Mouse (Mus musculus) liver, adult 2 months (tissue): ENCODE measurements around the gene Lmntd1. TPM values are rescaled to one million over a fixed set of nuclear protein-coding genes. Genes with fewer than 3 reads are reported as not detected.

ENCODE experiments used
- DNase-seq: peaks from one replicate; pipeline ENCODE4 v3.0.0-alpha.2; 2011; ENCODE audit warnings: low read depth, low spot score; ENCODE audit errors: extremely low read depth
- H3K27ac ChIP-seq: fragments of 200-500 bp; replicated peaks from 2 replicates; pipeline ENCODE4 v1.5.1; 2012; ENCODE audit warnings: low read depth, mild to moderate bottlenecking, control low read depth, inconsistent platforms, low read length; ENCODE audit not compliant: insufficient read depth
- H3K27me3 ChIP-seq: fragments of 200-500 bp; 2 replicates; pipeline ENCODE4 v1.6.1; 2012; ENCODE audit warnings: mild to moderate bottlenecking, moderate library complexity, low read length, inconsistent platforms; ENCODE audit not compliant: control insufficient read depth, insufficient read depth
- H3K36me3 ChIP-seq: fragments of 200-500 bp; 2 replicates; pipeline ENCODE4 v1.6.1; 2012; ENCODE audit warnings: low read length, inconsistent platforms; ENCODE audit not compliant: control insufficient read depth, insufficient read depth
- H3K4me1 ChIP-seq: fragments of 200-500 bp; 2 replicates; pipeline ENCODE4 v1.6.1; 2011; ENCODE audit warnings: low read length; ENCODE audit not compliant: control insufficient read depth, insufficient read depth
- H3K4me3 ChIP-seq: fragments of 200-500 bp; 2 replicates; pipeline ENCODE4 v1.5.1; 2011; ENCODE audit warnings: low read depth, mild to moderate bottlenecking, control low read depth, low read length, moderate library complexity; ENCODE audit not compliant: insufficient read depth
- H3K79me2 ChIP-seq: fragments of 200-500 bp; 2 replicates; pipeline ENCODE4 v1.6.1; 2012; ENCODE audit warnings: inconsistent platforms, mild to moderate bottlenecking, low read length, moderate library complexity; ENCODE audit not compliant: control insufficient read depth, insufficient read depth
- H3K9ac ChIP-seq: fragments of 200-500 bp; 2 replicates; pipeline ENCODE4 v1.6.1; 2012; ENCODE audit warnings: low read depth, mild to moderate bottlenecking, control low read depth, inconsistent platforms, low read length
- CTCF ChIP-seq: fragments of 200-500 bp; IDR thresholded peaks from 2 replicates; pipeline ENCODE4 v1.5.1; 2011; ENCODE audit warnings: low read depth, low read length, control low read depth
- POLR2A ChIP-seq: fragments of 200-500 bp; IDR thresholded peaks from 2 replicates; pipeline ENCODE4 v1.6.1; 2011; ENCODE audit warnings: low read length, control low read depth; ENCODE audit not compliant: insufficient read depth; ENCODE audit errors: extremely low read depth
- WGBS: fragments of 180-500 bp; shearing (Covaris S2); methylation state at CpG from one replicate; pipeline ENCODE4 v1.1.7; 2018; 5-methylcytosine and 5-hydroxymethylcytosine counted together
- polyA plus RNA-seq: library from polyadenylated mRNA; depleted of rRNA; stranded (reverse); fragments of >200 nt; gene quantifications from 2 replicates; pipeline ENCODE4 v1.2.3, GENCODE M21; 2012; rRNA removed
- total RNA-seq: library from RNA; depleted of rRNA; stranded (reverse); fragments of >200 nt; gene quantifications from 2 replicates; pipeline ENCODE4 v1.2.3, GENCODE M21; 2014; rRNA removed

Gene Lmntd1
- total RNA-seq = not detected in 2 replicates
- polyA plus RNA-seq = not detected in 2 replicates

DNA sequence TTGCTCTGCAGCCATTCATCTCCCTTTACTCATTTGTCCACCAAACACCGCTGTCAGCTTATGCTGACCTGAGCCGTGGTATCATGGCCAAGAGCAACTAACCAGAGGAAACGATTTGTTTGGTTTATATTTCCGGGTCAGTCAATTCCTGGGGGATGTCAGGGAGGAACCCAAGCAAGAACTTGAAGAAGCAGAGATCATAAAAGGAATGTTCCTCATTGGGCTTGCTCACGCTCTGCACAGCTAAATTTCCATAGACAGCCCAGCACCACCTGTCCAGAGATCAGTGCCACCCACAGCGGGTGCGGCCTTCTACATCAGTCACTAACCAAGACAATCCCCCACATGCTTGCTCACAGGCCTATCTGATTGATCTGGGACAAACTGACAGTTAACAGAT, at the start of gene Lmntd1:
Lmntd1 (minus strand) TSS at position 101 of the 400 bp plus-strand sequence.
- no peak within 1 kb of the TSS for H3K9ac ChIP-seq
- no peak for DNase-seq
- no peaks in the 10 kb centered on the region for H3K27me3 ChIP-seq
- no peak within 1 kb of the TSS for H3K27ac ChIP-seq
- H3K4me3 ChIP-seq = no peak within 1 kb of the TSS
- no peaks in the 10 kb centered on the region for H3K36me3 ChIP-seq
- H3K4me1 ChIP-seq = no peaks in the 10 kb centered on the region; the same call in 1 of the 2 replicates
- 77% methylated on average over 7 of the region's 7 CpGs for WGBS
- TF ChIP-seq POLR2A = no peak
- TF ChIP-seq CTCF = no peak
- no peaks in the 10 kb centered on the region for H3K79me2 ChIP-seq

DNA sequence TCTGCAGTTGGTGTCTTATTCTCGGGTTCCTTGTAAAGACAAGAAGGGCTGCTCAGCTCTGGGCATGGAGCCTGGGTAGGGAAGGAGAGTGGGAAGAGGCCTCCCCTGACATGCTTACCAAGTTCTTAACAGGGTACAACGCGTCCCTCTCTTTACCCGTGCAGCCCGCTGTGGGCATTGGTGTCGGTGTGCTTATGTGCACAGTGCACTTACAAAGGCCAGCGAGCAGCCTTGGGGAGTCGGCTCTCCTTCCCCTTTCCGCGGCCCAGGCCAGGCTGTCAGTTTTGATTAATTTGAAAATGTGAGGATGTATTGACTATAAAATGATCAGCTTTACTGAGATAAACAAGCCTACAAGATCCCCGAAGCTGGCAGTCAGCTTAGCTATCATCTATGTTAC, 46.8 kb upstream of the Lmntd1 start:
- 83% methylated on average over 11 of the region's 11 CpGs for WGBS
- no peaks in the 10 kb centered on the region for H3K4me1 ChIP-seq
- no peaks in the 10 kb centered on the region for H3K36me3 ChIP-seq
- H3K79me2 ChIP-seq = no peaks in the 10 kb centered on the region
- H3K27ac ChIP-seq = no peak overlapping the region
- no peak for TF ChIP-seq CTCF
- no peak for TF ChIP-seq POLR2A
- no peak overlapping the region for H3K4me3 ChIP-seq
- no peak for DNase-seq
- no peaks in the 10 kb centered on the region for H3K27me3 ChIP-seq
- H3K9ac ChIP-seq = no peak overlapping the region

DNA sequence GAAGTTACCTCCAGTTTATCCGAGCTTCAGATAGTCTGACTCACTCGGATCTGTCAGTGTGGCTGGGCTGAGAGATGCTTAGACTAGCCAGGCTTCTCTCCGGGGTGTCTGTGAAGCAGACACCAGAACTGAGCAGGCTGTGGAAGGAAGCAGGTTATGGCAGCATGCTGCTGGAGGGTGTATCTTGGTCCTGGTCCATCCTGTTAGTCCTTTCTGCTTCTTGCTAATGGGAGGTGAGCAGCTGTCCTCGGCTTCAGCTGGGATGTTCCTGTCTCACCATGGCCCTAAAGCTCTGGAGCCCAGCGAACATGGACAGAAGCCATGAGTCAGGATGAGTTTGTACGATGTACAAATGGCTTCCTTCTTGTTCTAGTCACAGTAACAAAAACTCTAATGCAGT, 45.0 kb upstream of the Lmntd1 start:
- no peak overlapping the region for H3K27ac ChIP-seq
- H3K4me3 ChIP-seq = no peak overlapping the region
- H3K36me3 ChIP-seq = no peaks in the 10 kb centered on the region
- 88% methylated on average over 6 of the region's 6 CpGs for WGBS
- H3K9ac ChIP-seq = no peak overlapping the region
- H3K27me3 ChIP-seq = no peaks in the 10 kb centered on the region
- DNase-seq = no peak
- TF ChIP-seq CTCF (no peak), POLR2A (no peak)
- no peaks in the 10 kb centered on the region for H3K4me1 ChIP-seq
- no peaks in the 10 kb centered on the region for H3K79me2 ChIP-seq

DNA sequence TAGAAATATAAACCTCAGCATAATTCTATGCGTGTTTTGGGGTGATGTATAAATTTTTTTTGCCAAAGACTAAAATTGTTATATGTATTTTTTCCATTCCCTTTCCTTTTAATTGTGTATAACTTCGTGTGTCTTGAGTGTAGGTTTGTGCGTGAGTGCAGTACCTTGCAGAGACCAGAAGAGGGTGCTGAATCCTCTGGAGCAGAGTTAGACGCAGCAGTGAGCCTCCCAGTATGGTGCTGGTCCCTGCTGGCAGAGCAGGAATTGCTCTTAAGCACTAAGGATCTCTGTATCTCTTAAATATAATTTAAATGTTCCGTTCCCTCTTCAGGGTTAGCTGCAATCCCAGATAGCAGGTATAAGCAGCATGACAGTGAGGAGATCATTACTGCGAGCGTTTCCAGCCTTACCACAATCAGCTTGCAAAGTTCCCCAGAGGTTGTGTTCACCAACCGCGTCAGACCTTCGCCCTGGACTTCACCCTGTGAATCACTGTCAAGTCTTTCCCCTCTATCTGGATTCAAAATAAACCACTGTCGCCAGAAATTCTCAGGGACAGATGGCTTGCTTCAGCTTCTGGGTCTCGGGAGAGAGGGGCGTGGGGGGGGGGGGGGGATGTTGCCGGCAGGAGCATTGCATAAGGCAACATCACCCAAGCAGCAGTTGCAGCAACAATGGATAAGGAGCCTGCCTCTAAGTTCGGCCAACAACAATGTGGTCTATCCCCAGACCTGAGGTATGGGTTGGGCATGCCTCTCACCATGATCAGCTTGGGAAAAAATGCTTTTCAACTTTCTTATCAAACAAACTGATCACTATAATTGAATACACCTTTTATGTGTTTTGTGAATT, 42.8 kb upstream of the Lmntd1 start:
- Histone ChIP-seq H3K9ac (no peak overlapping the region), H3K79me2 (no peaks in the 10 kb centered on the region), H3K36me3 (no peaks in the 10 kb centered on the region), H3K27me3 (no peaks in the 10 kb centered on the region), H3K4me1 (no peaks in the 10 kb centered on the region), H3K27ac (no peak overlapping the region), H3K4me3 (no peak overlapping the region)
- TF ChIP-seq POLR2A (no peak), CTCF (peak; percentile 35; the same call in 1 of the 2 replicates)
- DNase-seq = peak; percentile 15
- WGBS = 85% methylated on average over 15 of the region's 15 CpGs

DNA sequence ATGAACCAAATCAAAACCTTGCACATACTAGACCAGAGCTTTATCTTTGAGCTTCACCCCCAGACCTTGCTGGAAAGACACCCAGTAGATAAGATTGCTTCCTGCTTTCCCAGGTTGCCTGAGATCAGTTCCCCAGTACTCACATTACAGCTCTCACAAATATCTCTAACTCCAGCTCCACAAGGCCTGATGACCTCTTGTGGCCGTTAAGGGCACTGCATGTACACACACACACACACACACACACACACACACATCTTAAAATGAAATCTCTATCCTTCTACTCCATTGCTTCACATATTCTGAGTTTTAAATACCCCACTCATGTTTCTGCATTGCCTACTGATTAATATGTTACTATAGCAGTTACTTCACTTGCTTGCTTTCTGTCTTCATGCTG, 41.6 kb upstream of the Lmntd1 start:
- Histone ChIP-seq H3K79me2 (no peaks in the 10 kb centered on the region), H3K4me1 (no peaks in the 10 kb centered on the region), H3K9ac (no peak overlapping the region), H3K27me3 (no peaks in the 10 kb centered on the region), H3K4me3 (no peak overlapping the region), H3K36me3 (no peaks in the 10 kb centered on the region), H3K27ac (no peak overlapping the region)
- 92% methylated on average over 1 of the region's 1 CpGs for WGBS
- DNase-seq = no peak
- TF ChIP-seq POLR2A = no peak
- no peak; the same call in 1 of the 2 replicates for TF ChIP-seq CTCF
